Mouse (Mus musculus): ENCODE measurements at regions not wholly inside any gene's neighbourhood (a gene's known extent, or its start where the extent isn't known, plus 50 kb on each side); places are given as distances from the start of the nearest gene placed in this dataset.

DNA sequence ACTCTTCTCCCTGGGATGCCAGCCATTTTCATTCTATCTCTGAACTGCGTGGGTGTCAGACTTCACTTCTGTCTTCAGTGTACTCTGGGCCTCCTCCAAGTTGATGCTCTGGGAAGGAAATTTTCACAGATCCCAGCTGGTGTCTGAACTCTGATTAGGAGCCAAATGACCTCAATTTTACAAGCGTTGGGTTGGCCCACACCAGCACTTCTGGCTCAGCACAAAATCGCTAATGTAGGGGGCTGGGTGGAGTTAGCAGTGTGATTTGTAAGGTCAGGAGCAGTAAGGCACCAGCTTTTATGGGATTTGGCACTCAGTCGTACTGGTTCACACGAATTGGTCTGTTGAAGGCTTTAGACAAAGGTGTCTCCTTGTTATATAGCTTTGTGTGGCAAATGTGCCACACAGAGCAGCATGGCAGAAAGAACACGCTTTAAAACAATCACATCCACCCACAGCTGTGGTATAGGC lies 576.3 kb upstream of the Kdm8 start:
- peak; percentile 19 for DNase-seq

DNA sequence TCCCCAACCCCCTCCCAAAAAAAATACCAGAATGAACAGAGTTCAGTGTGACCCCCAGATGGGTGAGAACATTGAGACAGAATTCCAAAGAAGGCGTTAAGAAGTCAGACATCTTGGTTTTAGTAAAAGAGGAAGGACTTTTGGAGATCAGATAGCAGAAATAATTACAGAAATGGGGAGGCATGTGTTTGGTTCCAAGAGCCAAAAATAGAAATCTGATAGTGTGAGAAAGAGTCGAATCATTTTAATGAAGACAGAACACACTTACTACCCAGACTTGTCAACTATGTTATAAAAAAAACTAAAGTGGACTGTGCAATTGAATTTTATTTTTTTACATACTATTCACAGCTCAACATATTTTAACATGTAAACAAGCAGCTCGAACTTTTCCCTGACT lies 575.9 kb upstream of the Kdm8 start:
- DNase-seq = no peak

DNA sequence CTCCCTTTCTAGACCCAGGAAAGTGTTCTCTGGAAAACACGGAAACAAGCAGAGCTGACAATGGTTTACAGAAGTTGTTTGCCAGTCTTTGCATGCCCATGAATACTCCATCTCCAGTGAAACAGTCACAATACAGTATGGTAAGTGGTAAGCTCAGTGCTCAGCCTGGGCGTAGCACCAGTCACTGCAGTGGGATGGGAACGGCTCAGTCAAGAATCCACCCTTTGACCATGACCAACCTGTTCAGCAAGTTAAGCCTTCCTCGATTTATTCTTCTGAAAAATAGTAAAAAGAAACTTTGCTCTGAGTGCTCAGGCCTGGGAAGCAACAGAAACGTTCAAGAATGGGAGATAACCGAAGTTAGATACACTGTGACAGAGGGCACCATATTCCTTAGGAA lies 563.7 kb upstream of the Kdm8 start:
- no peak for DNase-seq

DNA sequence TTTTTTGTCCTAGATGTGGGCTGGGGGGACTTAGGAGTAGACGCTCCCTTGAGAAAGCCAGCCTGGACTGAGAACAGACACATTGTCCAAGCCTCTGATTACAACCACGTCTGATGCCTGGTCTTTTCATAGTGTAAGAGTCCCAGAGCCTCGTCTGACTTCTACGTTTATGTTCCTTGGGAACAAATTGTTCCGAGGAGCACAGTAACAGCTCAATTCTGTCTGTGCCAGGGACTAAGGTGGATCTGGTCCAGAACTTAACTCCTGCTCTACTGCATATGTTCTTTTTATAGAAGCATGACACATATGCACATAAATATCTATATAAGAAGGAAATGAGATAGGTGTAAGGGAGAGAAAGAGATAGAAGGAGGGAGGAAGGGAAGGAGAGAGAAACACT lies 537.2 kb upstream of the Kdm8 start:
- no peak for DNase-seq

DNA sequence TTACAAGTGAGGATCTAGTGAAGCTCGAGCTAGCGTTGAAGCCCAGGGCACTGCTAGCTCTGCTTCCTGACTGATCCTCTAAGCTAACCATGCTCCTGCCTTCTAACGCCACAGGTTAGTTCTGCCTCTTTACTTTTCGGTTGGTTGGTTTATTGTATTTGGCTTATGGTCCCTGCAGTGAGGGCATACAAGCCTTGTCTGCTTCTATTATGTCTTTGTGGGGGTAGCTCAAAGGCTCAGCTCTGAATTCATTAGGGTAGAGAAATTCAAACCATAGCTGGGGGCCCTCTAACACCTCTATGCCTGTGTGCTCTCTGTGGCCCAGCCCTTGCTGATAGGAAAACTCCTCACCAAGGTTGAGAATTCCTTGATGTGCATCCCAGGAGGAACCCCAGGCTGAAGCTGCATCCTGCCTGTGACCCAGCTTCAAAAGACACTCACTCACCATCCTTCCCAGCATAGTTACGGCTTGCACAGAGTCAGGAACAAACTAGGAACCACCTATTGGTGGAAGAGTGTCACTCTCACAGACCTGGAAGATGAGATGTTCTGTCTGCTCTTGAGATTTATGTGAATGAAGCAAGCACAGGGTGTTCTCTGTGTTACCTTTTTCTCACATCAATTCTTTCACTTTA lies 536.7 kb upstream of the Kdm8 start:
- DNase-seq = no peak

DNA sequence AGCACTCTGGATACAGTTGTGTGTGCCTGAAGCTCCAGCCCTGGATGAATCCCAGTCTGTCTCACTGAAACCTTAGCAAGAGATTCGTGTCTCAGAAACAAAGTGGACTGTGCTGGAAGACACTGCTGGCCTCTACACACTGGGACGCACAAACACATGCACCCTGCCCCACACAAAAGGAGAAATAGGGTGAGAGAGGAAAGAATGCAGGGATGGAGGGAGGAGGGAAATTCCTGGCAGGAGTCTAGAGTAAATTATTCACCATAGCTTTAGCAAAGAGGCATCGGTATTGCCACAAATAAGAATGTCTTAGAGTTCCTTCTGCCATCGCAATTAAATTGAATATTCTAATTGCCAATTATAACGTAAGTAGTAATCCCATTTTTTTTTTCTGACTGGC lies 530.4 kb upstream of the Kdm8 start:
- no peak for DNase-seq

DNA sequence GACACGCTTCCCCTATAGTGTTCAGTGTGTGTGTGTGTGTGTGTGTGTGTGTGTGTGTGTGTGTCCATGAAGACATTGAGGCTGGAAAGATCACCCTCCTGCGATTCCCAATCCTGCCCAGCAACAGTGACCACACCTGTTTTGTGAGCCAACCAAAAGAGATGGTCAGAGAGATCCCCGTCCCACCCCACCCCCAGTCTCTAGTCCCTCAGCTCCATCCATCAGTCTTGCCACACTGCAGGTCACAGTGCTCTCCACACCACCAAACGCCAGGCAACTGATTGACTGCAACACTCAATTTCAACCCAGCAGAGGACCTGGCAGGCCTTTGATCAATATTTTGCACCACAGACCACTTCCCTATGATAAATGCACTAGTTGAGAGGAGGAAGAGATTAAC lies 530.0 kb upstream of the Kdm8 start:
- DNase-seq = no peak

DNA sequence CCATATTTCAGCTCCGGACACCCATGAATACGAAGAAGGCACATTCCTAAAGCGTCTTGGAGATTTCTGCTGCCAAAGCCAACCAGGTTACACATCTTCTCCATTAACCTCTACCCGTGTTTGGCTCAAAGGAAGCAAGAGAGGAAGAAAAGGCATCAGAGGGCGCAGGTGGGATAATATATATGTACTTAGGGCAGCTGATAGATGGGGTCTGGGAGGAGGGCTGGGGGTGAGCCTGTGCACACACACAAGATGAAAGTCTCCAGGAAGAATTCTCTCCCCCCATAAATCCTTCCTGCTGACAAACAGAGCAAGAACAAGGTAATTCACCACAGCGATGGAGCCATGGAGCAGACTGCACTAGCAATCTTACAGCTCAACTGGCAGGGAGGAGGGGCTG lies 529.5 kb upstream of the Kdm8 start:
- DNase-seq = no peak

DNA sequence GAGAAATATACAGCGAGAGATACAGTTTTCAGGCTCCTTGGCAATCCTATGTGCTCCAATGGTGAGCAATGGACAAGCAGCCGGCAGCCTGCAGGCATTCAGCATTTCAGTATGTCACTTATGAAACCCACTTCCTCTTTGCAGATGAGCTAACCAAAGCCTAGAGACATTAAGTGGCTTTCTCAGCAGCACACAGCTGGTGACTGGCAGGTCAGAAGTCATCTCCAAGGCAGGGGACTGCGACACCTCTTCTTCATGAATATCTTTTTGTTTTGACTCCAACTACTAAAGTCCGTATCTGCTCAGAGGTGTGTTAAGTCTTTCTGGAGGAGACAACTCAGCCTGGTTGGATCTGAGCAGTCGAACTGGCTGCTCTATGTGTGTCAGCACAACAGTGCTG lies 528.8 kb upstream of the Kdm8 start:
- DNase-seq = no peak

DNA sequence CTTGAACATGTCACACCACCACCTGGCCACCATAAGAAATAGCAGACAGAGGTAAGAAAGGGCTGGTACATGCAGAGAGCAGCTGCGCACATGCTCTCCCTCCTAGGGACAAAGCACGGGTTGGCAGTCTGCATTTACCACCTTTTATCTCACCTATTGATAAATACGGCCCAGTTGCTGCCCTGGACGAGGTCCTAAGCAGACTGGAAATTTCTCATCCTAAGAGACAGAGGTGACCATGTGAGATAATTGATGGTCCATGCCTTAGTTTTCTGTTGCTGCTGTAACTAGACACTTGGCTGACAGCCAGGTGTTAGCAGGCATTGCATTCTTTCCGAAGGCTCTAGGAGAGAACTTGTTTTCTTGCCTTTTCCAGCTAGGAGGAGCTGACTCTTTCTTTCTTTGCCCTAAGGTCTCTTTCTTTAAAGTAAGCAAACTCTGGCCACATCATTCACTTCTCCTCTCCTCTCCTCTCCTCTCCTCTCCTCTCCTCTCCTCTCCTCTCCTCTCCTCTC lies 526.8 kb upstream of the Kdm8 start:
- no peak for DNase-seq

DNA sequence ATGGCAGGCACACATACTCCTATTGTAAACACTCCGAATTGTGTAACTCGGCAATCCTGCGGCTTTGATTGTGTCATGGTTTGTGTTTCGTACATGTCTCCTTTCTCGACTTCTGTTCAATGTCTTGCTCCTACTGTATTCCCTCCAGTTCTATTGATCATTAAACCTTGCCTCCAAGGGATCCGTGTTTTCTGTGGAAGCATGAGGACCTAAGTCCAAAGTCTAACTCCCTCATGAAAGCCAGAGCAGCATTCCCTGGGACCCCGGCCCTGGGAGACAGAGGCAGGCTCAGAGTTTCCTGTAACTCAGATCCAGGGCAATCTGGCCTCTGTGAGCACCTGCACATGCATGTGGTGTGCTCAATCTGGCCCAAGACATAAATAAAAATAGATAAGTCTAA lies 521.7 kb upstream of the Kdm8 start:
- DNase-seq = no peak

DNA sequence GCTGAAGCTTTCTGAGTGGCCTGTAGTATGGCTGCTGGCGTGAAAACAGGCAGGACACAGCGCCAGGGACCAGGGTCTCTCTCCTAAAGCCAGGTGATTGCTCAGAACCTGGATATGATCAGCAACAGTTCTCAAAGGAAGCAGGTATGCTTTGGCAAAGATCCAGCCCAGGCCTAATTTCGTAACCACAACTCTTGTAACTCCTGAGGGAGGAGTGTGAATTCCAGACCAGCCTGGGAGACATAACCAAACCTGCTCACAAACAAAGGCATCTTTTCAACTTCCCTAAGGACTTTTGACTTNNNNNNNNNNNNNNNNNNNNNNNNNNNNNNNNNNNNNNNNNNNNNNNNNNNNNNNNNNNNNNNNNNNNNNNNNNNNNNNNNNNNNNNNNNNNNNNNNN lies 510.9 kb upstream of the Kdm8 start:
- DNase-seq = no peak

DNA sequence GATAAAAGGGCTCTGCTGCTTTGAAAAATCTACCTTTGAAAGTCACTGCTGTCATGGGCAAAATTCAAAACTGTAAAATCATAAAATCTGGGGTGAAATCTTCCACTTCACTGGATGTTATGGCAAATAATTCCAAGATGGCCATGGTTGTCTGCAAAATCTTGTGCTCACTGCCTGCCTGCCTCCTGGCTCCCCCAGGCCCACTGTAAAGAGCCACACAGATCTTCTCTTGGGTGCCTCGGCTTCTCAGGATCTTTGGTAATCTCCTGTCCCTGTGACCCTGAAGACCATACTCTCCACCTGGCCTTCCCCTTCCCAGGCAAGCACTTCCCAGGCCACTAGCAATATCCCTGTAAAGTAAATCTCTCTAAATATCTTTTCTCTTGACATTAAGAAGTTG lies 505.1 kb upstream of the Kdm8 start:
- no peak for DNase-seq

DNA sequence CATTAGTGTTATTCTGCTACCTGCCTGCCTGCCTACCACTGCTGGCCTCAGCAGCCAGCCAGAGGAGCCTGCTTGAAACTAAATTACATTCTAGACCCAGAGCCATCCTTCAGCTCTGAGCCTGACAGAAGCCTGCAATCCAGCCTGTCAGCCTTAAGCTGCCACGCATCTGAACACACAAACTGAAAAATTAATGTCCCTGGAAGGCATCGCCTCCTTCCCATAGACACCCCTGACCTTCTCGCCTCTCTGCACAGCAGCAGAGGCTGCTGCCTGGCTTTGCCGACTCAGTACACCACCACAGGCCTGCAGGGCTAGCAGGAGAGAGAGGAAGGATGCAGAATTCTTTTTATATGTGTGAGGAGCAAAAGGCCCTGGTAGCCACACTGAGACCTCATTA lies 502.9 kb upstream of the Kdm8 start:
- DNase-seq = no peak

DNA sequence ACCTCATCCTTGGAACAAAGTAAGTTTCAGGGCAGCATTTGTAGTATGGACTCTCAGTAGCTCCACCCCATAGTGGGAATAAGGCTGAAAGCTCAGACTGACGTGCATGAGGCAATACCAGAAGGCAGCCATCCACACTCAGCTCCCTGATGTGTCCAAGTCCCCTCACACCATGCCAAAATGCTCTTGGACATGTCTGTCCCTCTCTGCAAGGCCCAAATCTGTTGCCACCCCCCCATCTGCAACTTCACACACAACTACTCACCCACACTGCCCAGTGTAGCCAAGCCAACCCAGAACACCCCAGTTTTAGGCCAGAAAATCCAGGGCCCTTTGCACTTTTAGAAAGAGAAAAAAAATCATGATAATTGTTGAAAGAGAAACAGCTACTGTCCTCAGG lies 498.1 kb upstream of the Kdm8 start:
- DNase-seq = no peak

DNA sequence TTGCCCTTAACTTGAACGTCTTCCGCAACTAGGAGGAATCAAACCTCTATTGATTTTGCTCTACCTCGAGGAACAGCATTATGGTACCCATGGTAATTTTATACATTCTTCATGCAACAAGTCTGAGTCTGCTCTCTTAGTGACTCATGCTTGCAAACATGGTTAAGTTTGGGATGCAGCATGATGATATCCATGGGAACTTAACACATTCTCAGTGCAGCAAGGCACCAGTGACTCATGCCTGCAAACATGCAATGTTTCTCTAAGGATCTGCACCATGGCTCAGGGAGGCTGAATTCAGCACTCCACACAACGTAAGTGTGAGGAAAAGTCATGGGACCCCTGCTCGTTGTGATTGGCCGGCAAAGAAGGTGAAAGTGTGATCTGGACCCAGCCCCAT lies 487.1 kb upstream of the Kdm8 start:
- DNase-seq = no peak

DNA sequence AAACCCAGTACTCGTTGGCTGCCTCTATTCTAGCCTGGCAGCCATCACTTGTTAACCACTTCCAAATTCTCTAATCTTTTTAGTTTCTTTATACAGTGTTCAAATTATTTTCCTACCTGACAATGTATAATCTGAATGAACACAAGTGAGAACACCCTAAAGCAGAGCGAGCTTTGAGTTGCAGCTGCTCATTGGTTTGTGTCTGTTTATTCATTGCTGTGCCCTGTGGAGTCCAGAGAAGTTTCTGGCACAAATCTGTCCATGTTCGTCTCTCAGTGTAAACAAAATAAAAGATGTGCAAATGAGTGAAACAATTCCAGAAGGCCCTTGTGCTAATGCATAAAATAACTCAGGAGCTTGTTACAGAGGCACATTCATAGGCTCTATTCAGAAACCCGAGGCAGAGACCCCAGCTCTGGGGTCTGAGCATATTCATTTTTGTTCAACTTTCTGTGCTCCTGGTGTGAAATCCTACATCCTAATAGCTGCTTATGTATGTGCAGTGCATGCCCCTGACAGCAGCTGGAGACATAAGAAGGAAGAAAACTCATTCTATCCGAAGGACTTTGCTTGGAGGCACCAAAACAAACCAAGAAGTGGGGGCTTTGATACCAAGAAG lies 469.5 kb upstream of the Kdm8 start:
- DNase-seq = no peak

DNA sequence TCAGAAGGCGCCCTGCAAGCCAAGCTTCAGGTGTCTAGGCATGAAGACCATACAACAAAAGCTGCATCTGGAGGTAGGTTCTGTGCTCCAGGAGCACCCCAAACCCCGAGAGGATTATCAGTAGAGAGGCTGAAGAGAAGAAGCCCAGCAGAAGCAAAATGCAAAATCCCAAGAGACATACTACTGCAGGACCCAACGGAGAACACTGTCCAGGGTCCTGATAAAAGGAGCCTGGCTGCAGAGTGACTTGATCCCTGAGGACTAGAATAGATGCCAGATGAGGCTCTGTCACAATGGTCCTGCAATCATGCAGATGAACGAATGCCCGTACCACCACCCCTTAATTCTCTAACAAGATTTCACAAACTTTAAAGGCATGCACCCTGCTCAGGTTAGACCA lies 455.0 kb upstream of the Kdm8 start:
- DNase-seq = no peak

DNA sequence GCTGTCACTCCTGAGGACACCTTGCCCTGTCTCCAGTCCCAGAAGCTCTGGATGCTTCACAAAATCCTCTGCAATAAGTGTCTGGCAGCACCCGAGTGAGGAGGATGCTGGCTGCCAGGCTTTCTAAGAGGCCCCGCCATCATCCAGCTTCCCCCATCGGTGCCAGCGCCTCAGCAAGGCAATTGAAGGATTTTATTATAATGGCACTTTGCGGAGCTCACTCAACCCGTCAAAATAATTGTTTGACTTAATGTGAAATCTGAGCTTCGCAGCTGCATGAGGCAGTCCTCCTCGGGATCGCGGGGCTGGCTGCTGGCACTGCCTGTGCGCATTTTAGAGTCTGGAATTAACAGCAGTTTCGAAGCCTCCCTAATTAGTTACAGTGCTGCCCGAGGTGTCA lies 453.8 kb upstream of the Kdm8 start:
- no peak for DNase-seq

DNA sequence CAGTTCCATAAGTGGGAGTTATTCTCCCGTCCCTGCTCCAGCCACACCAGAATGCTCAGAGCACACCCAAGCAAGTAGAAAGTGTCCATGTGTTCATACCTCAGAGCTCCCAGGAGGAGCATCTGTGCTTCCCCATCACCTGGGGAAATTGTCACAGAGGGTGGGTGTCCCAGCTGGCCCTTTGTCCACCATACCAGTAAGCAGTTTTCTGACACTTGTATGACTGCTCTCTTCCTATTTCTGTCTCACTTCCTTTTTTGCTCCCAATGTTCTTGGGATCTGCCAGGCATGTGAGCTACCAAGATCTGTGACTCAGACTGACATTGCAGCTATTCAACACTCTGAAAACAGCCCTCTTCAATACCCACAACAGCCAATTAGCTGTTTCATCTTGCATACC lies 447.9 kb upstream of the Kdm8 start:
- DNase-seq = no peak

DNA sequence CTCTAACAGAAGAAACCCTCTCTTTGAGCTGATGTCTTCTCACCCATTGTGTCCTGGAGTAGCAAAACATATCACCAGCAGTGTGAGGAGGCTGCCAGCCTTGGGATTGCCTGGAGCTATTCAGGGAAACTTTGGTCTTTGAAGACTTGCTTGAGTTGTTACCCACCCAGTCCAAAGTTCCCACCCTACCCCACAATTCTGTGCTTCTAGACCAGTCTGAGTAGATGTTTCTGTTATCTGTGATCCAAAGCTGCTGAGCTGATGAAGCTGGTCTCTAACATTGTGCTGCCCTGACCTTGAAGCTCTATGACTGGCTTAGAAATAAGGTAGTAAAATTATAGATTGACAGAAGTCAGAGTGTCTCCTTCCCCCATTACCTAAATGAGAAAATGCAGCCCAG lies 443.8 kb upstream of the Kdm8 start:
- no peak for DNase-seq

DNA sequence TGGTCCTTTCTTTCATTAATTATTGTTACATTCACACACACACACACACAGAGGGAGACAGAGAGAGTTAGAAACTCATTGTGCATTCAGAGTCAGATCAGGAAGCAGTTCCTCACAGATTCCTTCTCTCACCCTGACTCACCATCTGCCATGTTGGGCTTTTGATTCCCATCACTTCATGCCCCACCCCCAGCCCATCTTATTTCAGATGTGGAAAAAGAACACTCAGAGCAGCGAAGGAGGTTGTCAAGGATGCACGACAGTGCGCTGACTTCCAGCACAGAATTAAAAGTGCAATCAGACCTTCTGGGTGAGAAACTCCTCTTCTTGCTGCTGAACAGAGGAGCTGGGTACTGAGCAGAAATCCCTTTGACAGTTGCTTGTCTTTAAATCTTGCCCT lies 438.8 kb upstream of the Kdm8 start:
- no peak for DNase-seq

DNA sequence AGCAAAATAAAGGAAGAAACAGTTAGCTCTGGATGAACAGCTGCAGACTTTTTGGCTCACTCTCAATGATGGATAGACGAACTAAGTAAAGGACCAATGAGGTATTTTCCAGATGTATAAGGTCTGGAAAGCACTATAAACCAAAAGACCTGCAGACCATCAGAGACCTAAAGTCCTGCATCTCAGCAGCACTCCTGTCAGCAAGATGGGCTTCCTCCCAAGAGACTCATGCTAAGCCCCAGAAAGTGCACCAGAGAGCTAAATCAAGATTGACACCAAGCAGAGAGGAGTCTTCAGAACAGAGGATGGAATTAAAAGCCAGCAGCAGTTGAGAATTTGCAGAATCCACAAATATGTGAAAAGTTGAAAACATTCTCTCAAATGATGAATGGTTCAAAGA lies 425.2 kb upstream of the Kdm8 start:
- DNase-seq = no peak

DNA sequence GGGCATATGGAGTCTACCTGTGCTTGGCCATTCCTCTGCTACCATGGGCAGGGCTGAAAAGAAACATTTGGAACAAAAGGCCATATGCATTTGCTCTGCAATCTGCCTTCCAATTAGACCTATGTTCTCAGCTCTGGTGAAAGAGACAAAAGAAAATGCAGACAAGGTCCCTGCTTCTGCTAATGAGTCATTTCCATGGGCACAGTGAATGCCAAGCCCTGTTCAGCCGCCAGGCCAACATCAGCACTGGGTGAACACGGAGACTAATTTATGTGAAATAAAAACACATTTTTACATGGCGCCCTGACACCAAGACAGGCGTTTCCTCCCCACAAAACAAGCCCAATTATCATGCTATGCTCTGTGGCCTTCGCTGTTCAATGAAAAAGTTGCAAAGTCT lies 419.5 kb upstream of the Kdm8 start:
- DNase-seq = no peak

DNA sequence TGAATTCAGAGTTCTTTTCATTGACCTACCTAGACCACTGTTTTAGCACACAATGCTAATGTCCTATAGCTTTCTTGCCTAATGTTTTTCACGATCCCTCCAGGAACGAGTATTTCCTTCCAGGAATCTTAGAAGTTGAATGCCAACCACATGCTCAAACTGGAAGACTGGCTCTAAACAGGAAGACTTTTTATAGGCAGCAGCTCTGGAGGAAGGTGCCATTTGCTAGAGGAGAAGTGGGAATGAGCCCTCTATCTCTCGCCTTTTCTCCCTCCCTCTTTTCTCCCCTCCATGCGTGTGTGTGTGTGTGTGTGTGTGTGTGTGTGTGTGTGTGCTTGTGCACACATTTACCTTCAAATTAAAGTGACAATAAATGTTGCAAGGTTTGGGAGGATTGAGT lies 410.7 kb upstream of the Kdm8 start:
- DNase-seq = no peak

Measured in cerebellum, adult 8-10 months (tissue).